ENCODE assay signal across 20 mouse cellular contexts in the genomic region with DNA sequence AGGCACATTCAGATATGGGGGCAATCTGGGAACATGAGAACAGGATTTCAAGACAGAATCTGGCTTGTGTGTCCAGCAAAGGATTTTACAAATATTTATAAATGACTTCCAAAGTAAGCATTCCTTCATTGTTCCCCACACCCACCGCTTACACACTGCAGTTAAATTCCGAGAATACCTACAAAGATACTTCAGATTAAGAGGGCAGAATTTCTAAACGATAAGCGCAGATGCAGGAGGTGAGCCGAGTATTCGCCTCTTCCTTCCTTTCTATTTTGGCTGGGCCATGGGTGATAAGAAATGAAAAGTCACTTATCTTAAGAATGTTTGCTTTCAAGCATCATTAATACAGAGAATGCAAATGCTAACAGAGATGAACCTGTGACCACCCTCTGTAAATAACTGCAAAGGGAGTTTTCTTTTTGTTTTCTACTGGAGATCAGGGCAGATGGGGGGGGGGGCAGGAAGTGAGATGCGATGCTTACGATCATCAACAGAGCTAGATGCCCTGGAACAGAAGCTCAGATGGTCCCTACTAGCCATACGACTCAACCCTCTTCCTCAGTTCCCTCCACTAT.
DNase-seq lines count a peak whose midpoint lies in the region; ATAC-seq and TF ChIP-seq lines count a peak whose summit lies in the region.
"Had no signal": no experiment of that assay in that cellular context is flagged by ENCODE, and none has a peak within 500 bp of the region (broad histone marks: within the 10 kb centered on the region; RNA-seq: fewer than 3 reads in every experiment).

No protein-coding gene starts in this region.

- TF ChIP-seq CTCF in kidney, postnatal 0 days (IDR thresholded peaks at IDR 0.05; ENCODE audit: low read depth): no peak
- no peak for TF ChIP-seq CTCF in liver, embryonic 14.5 days (IDR thresholded peaks at IDR 0.05; ENCODE audit: low read depth)
- no peak for TF ChIP-seq CTCF in lung, postnatal 0 days (IDR thresholded peaks at IDR 0.05)

- H3K4me2 ChIP-seq in kidney, postnatal 0 days (ENCODE audit: low read length): no peak overlapping the region
- peak overlapping the region; percentile 36 for H3K4me2 ChIP-seq in liver, embryonic 14.5 days (ENCODE audit: low read depth)
- no peak overlapping the region for H3K4me2 ChIP-seq in lung, postnatal 0 days (replicated peaks; ENCODE audit: low read depth, low read length)
- H3K4me2 ChIP-seq: forebrain, embryonic 12.5 days; heart, embryonic 15.5 days; midbrain, embryonic 11.5 days; neural tube, embryonic 12.5 days had no signal

- no peak overlapping the region for H3K4me3 ChIP-seq in kidney, postnatal 0 days (replicated peaks; ENCODE audit: low read depth, low read length)
- no peak overlapping the region for H3K4me3 ChIP-seq in liver, embryonic 14.5 days (ENCODE audit: insufficient read depth in 1 of 2, low read depth in 2 of 2, low read length in 2 of 2)
- H3K4me3 ChIP-seq in lung, postnatal 0 days (ENCODE audit: low read depth, low read length): no peak overlapping the region
- H3K4me3 ChIP-seq: forebrain, embryonic 12.5 days; heart, embryonic 15.5 days; neural tube, embryonic 12.5 days had no signal

- TF ChIP-seq EP300 in liver, embryonic 14.5 days (IDR thresholded peaks at IDR 0.05; ENCODE audit: low read depth): peak; percentile 48
- peak; percentile 100 for TF ChIP-seq EP300 in lung, postnatal 0 days (IDR thresholded peaks at IDR 0.05)

- H3K36me3 ChIP-seq in kidney, postnatal 0 days (ENCODE audit: insufficient read depth, low read length): no peaks in the 10 kb centered on the region
- H3K36me3 ChIP-seq in liver, embryonic 14.5 days (replicated peaks; ENCODE audit: control insufficient read depth, insufficient read depth, low read depth): no peaks in the 10 kb centered on the region
- H3K36me3 ChIP-seq in lung, postnatal 0 days (ENCODE audit: insufficient read depth, low read length): no peaks in the 10 kb centered on the region
- H3K36me3 ChIP-seq: forebrain, embryonic 12.5 days; heart, embryonic 15.5 days; neural tube, embryonic 12.5 days had no signal

- peak; percentile 18 for DNase-seq in kidney, postnatal 0 days (ENCODE audit: low spot score)
- no peak for DNase-seq in kidney, postnatal 14 days
- peak; percentile 10 to 30 (median 16) for DNase-seq in liver, embryonic 14.5 days (ENCODE audit: low read depth in 3 of 3, low spot score in 3 of 3)
- DNase-seq in lung, postnatal 0 days (ENCODE audit: low spot score): peak; percentile 86
- peak; percentile 25 for DNase-seq in yolk sac, embryonic 10.5 days (ENCODE audit: low spot score)
- DNase-seq in cerebellum, postnatal 36 days: no peak
- DNase-seq in urinary bladder, postnatal 4 days (ENCODE audit: low spot score in 2 of 2): no peak
- DNase-seq: adrenal gland, postnatal 25 days; cerebellum, adult 2 months; heart, adult 18-20 months; kidney, postnatal 10 days; right cerebral cortex, adult 18-20 months; thymus, postnatal 36 days had no signal

- H3K27me3 ChIP-seq in kidney, postnatal 0 days (ENCODE audit: insufficient read depth, low read length): no peaks in the 10 kb centered on the region
- H3K27me3 ChIP-seq in liver, embryonic 14.5 days (ENCODE audit: control insufficient read depth, insufficient read depth, low read length): no peaks in the 10 kb centered on the region
- H3K27me3 ChIP-seq in lung, postnatal 0 days (replicated peaks; ENCODE audit: insufficient read depth, low read length): no peaks in the 10 kb centered on the region
- H3K27me3 ChIP-seq: CH12.LX; forebrain, embryonic 12.5 days; heart, embryonic 15.5 days; neural tube, embryonic 12.5 days had no signal

- ATAC-seq in kidney, postnatal 0 days (replicated peaks; ENCODE audit: low FRiP score, low read depth): no peak
- peak; percentile 69; the same call in 1 of the 2 replicates for ATAC-seq in liver, embryonic 14.5 days (ENCODE audit: insufficient read depth)
- ATAC-seq in lung, postnatal 0 days: peak; percentile 90
- ATAC-seq: hindbrain, embryonic 16.5 days; intestine, embryonic 16.5 days had no signal

- no peaks in the 10 kb centered on the region for H3K9me3 ChIP-seq in kidney, postnatal 0 days (replicated peaks; ENCODE audit: low read length)
- H3K9me3 ChIP-seq in liver, embryonic 14.5 days (ENCODE audit: control insufficient read depth, low read length): no peaks in the 10 kb centered on the region
- H3K9me3 ChIP-seq in lung, postnatal 0 days (ENCODE audit: low read length): peaks cover 5% of the 10 kb centered on the region; the same call in 1 of the 2 replicates
- H3K9me3 ChIP-seq: forebrain, embryonic 12.5 days; heart, embryonic 15.5 days; neural tube, embryonic 12.5 days had no signal

- WGBS in kidney, postnatal 0 days: 49% methylated on average over 9 of the region's 9 CpGs
- WGBS in liver, embryonic 14.5 days (ENCODE audit: insufficient replicate concordance): 28% methylated on average over 9 of the region's 9 CpGs
- WGBS in lung, postnatal 0 days: 18% methylated on average over 9 of the region's 9 CpGs

- H3K4me1 ChIP-seq in kidney, postnatal 0 days (replicated peaks; ENCODE audit: insufficient read depth, low read length): no peaks in the 10 kb centered on the region
- peaks cover 0 to 21% of the 10 kb centered on the region in 2 experiments; a peak in 2 of 4 replicates for H3K4me1 ChIP-seq in liver, embryonic 14.5 days (replicated peaks; ENCODE audit: control insufficient read depth in 2 of 2, insufficient read depth in 2 of 2, low read length in 1 of 2)
- peaks cover 9% of the 10 kb centered on the region; the same call in 1 of the 2 replicates for H3K4me1 ChIP-seq in lung, postnatal 0 days (ENCODE audit: insufficient read depth, low read depth, low read length)
- H3K4me1 ChIP-seq: forebrain, embryonic 12.5 days; heart, embryonic 15.5 days; neural tube, embryonic 12.5 days had no signal

- no peak overlapping the region for H3K27ac ChIP-seq in kidney, postnatal 0 days
- H3K27ac ChIP-seq in liver, embryonic 14.5 days: no peak overlapping the region
- peak overlapping the region; percentile 60 for H3K27ac ChIP-seq in lung, postnatal 0 days (ENCODE audit: low read length)
- H3K27ac ChIP-seq: forebrain, embryonic 12.5 days; heart, embryonic 15.5 days; neural tube, embryonic 12.5 days had no signal

- H3K9ac ChIP-seq in kidney, postnatal 0 days (ENCODE audit: low read depth, low read length): no peak overlapping the region
- no peak overlapping the region for H3K9ac ChIP-seq in liver, embryonic 14.5 days (replicated peaks)
- H3K9ac ChIP-seq in lung, postnatal 0 days (replicated peaks; ENCODE audit: low read depth): no peak overlapping the region
- H3K9ac ChIP-seq: forebrain, embryonic 12.5 days; heart, embryonic 15.5 days; neural tube, embryonic 12.5 days had no signal

Comparison
In these comparisons a context has a peak if more than half of its experiments do, and no peak if none do; other contexts are left out.
1. DNase-seq: peak in kidney, postnatal 0 days (single experiment), liver, embryonic 14.5 days (3 of 3), lung, postnatal 0 days (single experiment) and yolk sac, embryonic 10.5 days (single experiment); none in kidney, postnatal 14 days (single experiment), cerebellum, postnatal 36 days (0 of 2) and urinary bladder, postnatal 4 days (0 of 2).